Mouse (Mus musculus) ES-Bruce4 (cell line): ENCODE results near the gene Ppt2.

Experiments used
- CTCF ChIP-seq: IDR thresholded peaks from one replicate; pipeline ENCODE4 v1.8.1; 2011; ENCODE audit warnings: low read depth, low read length
- EP300 ChIP-seq: IDR thresholded peaks from 2 replicates; pipeline ENCODE4 v1.6.1; 2011; ENCODE audit warnings: low read depth, low read length; ENCODE audit not compliant: insufficient read depth

DNA sequence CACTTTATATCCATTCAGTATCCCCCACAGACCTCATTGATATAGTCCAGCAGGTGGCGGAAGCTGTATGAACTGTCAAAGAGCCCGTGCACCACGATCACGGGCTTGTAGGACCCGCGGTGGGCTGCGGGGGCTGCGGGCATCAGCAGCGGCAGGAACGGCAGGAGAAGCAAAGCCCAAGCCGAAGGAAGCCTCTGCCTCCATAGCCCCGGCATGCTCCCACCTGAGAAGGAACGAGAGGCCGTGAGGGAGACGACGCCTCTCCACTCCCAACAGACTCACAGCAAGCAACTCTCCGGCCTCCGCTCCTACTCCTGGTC lies 1.6 kb downstream of the Ppt2 start:
- TF ChIP-seq EP300 (no peak), CTCF (no peak)
